Mouse (Mus musculus) hematopoietic stem cell, adult 5-6 weeks (primary cell): ENCODE measurements at regions not wholly inside any gene's neighbourhood (a gene's known extent, or its start where the extent isn't known, plus 50 kb on each side); places are given as distances from the start of the nearest gene placed in this dataset.

Experiments
- ATAC-seq, 2 experiments: fragments of 125-278 bp in 1 of 2; replicated peaks in 1 of 2; 2 replicates each; pipeline ENCODE4 v1.8.0; 2016 to 2017; ENCODE audit warnings: inconsistent platforms in 2 of 2, mild to moderate bottlenecking in 2 of 2, moderate number of reproducible peaks in 2 of 2, low read depth in 1 of 2, moderate TSS enrichment in 1 of 2; ENCODE audit not compliant: low FRiP score in 2 of 2, poor library complexity in 2 of 2, severe bottlenecking in 2 of 2, insufficient read depth in 1 of 2, low TSS enrichment in 1 of 2

DNA sequence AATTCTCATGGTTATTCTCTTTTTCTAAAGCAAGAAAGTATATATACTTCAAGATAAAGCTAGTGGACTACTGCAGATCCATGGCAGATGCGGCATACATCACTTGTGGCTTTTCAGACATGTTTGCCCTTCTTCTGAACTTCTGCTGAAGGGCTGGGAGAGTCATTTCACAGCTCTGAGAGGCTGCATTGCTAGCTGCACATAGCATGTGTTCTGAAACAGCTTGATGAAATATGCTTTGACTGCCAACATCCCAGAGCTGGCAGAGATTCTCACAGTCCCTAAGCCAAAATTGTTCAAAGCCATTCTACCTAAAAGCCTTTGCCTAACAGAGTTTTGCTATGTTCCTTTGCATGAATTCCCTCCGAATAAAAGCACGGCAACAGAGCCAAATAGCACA lies 177.9 kb downstream of the Gm9733 start:
- ATAC-seq, result no peak

- ATAC-seq, result peak; percentile 88 to 95; a peak in 3 of 4 replicates
Measured at GRCm38 (mm10) chr3:15156681-15157080, 175.4 kb downstream of the Gm9733 start.

- ATAC-seq, result no peak
Measured at GRCm38 (mm10) chr3:15157842-15158241, 174.3 kb downstream of the Gm9733 start.

GRCm38 (mm10) chr3:15158926-15159325 lies 173.2 kb downstream of the Gm9733 start:
- ATAC-seq, result no peak

DNA sequence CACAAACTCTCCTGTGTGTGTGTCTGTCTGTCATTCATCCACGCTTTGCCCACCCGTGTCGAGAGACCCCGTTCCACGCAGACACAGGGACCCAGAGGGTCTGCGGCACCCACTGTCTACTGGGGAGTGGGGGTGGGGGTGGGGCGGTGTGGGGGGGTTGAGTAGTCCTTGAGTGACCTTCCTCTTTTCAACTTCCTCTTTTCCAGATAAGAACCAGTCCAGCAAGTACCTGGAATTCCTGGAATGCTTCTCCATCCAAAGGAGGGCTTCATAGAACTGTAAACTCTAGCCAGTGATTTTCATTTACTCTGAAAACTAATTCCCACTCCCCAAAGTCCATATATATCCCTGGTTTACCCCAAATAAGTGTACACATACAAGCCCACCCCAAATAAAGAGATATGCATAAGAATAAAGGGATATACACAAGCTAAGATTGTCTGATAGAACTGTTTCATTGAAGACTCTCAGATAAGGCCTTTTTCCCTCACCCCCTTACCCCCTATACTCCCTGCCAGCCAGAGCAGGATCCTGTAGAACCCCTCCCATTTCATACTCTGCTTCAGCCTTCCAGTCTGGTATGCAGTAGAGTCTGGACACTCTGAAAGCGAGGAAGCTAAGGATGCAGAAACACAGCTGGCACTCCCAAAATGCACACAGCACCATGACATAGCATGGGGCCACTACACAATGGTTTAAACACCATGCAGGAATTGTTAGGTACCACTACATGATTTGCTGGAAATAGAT lies 172.0 kb downstream of the Gm9733 start:
- ATAC-seq, result no peak; a peak in 1 of 4 replicates

GRCm38 (mm10) chr3:15175811-15176210 lies 156.3 kb downstream of the Gm9733 start:
- no peak for ATAC-seq

DNA sequence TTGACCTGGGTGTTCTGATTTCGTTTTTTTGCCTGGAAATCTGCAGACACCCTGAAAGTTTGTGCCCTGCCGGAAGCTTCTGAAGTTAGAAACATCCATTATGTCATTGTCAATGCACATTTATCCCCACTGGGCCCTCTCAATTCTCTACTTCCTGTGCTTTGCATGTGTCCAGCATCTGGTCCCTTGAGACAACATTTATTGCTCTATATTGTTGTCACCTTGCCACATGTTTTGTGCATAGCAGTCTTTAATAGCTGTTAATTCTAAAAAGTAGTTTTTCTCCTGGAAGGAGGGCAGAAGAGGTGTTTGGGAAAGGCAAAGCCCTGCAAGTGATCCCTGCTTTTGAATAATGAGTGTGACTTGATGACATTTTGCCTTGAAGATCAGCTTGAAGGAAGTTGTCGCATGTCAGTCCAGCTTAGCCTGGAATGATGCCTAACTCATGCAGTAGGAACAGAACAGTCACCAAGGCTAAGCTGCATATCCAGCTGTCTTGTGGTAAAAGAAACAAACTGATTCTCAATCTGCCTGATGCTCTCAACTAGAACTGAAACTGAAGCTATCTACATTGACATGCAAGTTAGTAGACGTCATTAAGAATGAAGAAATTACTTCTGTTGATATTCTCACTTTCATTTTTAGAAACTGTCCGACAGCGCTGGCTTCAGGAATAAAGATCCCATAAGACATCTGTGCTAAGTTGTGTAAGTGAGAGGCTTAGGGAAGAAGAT lies 152.9 kb downstream of the Gm9733 start:
- ATAC-seq, result no peak; a peak in 1 of 4 replicates

DNA sequence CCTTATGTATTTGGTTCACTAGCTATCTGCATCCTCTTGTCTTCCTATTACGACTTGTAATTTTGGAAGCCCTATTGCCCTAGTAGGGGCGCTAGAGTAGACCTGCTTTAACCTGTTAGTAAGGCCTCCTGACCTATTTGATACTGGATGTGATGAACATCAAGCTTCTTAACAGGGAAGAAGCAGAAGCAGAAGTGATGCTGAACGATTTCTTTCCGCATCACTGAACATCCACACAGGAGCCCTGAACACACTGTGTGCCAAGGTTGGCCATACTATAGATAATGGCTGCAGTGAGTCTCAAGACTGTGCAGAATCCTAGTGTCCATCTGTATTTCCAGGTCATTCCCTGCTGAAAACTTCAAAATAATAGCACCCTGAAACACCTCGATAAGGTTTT lies 151.0 kb downstream of the Gm9733 start:
- no peak for ATAC-seq

GRCm38 (mm10) chr3:15186731-15187130 lies 145.4 kb downstream of the Gm9733 start:
- ATAC-seq, result no peak

DNA sequence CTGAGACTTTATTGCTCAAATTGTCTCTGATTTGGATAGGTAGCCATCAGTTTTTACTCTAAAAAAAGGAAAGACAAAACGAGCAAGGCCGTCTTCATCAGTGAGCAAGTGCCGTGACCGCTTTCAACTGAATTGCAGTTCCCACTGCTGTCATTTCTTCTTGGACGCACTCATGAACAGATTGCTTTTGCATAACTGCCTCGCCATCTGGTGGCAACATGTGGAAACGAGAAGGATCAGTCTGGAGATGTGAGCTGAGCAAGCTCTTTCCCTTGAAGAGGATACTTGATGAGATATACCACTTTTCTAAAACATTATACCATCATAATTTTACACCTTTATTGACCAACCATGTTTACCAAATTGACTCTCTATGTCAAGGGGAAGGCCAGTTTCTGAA lies 137.7 kb downstream of the Gm9733 start:
- ATAC-seq, result peak; percentile 81 to 91

DNA sequence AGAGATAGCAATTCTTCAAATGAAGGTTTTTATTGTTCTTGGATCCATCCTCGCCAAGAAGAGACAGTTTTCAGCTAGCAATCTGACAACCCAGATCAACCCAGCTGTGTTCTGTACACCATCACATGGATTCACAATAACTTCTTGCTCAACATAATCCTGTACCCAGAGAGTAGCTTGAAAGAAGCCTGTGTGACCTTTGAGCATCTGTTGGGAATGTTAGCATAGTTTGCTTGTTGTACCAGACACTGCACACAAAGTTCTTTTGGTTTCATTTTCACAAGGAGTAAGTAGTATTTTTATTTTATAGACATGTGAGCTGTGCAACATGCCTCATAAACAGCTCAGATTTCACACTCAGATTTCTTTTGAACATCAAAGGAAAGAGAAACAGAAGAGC lies 136.0 kb downstream of the Gm9733 start:
- no peak for ATAC-seq

GRCm38 (mm10) chr3:15198086-15198485 lies 134.0 kb downstream of the Gm9733 start:
- peak; percentile 53 to 67; a peak in 2 of 4 replicates for ATAC-seq

- ATAC-seq, result no peak
Measured at GRCm38 (mm10) chr3:15200309-15200708, 131.8 kb downstream of the Gm9733 start.

DNA sequence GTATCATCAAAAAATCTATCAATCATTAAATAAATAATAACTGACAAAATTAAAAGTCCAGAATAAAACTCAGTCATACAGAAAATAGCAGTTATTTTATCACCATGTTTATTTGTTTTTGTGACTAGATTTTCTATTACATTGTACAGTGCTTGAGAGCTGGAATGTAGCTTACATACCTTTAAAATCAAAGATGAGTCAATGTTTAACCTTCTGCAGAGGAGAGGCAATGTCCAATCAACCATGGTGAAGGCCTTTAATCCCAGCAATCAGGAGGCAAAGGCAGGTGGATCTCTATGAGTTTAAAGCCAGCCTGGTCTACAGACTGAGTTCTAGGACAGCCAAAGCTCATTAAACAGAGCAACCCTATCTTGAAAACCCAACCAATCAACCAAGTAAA lies 131.1 kb downstream of the Gm9733 start:
- ATAC-seq, result no peak

GRCm38 (mm10) chr3:15202760-15203159 lies 129.3 kb downstream of the Gm9733 start:
- ATAC-seq, result peak; percentile 53 to 74; a peak in 3 of 4 replicates

GRCm38 (mm10) chr3:15205266-15206229 lies 126.6 kb downstream of the Gm9733 start:
- no peak for ATAC-seq

DNA sequence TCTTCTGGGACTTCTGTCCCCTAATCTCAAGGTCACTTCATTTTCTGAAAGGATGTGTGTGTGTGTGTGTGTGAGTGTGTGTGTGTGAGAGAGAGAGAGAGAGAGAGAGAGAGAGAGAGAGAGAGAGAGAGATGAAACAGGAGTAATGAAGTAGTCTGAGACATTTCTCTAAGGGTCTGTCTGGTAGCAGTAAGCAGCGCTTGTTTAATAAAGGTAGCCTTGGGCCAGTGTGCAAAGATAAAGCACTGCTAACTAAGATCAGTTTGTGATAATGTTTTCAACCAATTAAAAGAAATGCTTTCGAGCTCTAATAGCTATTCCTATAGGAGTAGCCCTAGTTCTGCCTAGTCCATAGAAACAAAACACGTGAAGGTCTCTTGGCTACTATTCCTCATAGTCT lies 119.7 kb downstream of the Gm9733 start:
- ATAC-seq, result no peak

GRCm38 (mm10) chr3:15217591-15217990 lies 114.5 kb downstream of the Gm9733 start:
- ATAC-seq, result no peak
